Mouse (Mus musculus) lung, postnatal 0 days (tissue): ENCODE measurements at regions not wholly inside any gene's neighbourhood (a gene's known extent, or its start where the extent isn't known, plus 50 kb on each side); places are given as distances from the start of the nearest gene placed in this dataset.

Source experiments
- CTCF ChIP-seq: IDR thresholded peaks from 2 replicates; pipeline ENCODE4 v1.5.1; 2016; ENCODE audit warnings: antibody characterized with exemption, mild to moderate bottlenecking
- EP300 ChIP-seq: IDR thresholded peaks from 2 replicates; pipeline ENCODE4 v1.6.1; 2016; ENCODE audit warnings: antibody characterized with exemption, mild to moderate bottlenecking, control low read depth

DNA sequence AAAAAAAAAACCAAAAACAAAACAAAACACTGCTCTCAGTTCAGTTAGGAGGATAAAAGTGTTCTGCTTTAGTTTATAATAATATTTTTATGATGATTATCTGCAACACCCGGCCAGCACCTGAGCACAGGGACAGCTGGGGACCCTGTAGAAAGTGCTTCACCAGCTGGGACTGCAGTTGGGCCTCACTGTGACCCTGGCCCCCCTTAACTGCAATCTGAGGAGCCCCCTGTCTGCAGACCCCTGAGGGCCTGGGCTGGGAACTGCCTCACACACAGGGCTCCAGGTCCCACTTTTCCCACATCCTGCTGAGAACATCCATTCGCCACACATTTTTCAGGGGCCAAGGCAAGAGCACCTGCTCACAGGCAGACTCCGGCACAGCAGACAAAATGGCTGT lies 437.6 kb downstream of the Rps24 start:
- no peak for TF ChIP-seq CTCF
- TF ChIP-seq EP300: no peak
